ENCODE assay signal across 14 mouse cellular contexts in the genomic region with DNA sequence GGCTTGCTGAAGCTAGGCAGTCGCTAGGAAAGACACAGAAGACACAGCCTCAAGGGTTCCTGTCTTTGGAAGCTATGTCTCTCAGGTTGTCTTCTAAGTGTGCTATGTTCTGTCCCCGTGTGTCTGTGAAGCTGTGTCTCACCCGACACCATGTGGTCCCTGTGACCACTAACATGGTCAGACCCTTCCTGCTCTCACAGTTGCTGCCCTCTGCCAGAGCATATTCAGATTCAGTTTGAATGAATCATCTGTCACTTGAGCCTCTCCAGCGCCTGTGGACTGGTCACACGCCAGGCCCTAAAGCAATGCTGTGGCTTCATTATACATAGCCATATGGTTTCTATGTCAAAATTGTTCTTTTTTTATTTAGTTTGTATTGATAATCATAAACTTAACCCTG.
"Had no signal": no experiment of that assay in that cellular context is flagged by ENCODE, and none has a peak within 500 bp of the region (broad histone marks: within the 10 kb centered on the region; RNA-seq: fewer than 3 reads in every experiment).

No protein-coding gene starts in this region.

- H3K27me3 ChIP-seq: liver, embryonic 15.5 days; midbrain, embryonic 12.5 days; neural tube, embryonic 15.5 days had no signal

- H3K4me3 ChIP-seq: left cerebral cortex, adult 2 months; limb, embryonic 10.5 days; liver, embryonic 15.5 days; megakaryocyte, embryonic 14.5 days; midbrain, embryonic 12.5 days; neural tube, embryonic 15.5 days had no signal

- H3K4me2 ChIP-seq: liver, embryonic 11.5 days; liver, embryonic 15.5 days; lung, embryonic 14.5 days; midbrain, embryonic 12.5 days; neural tube, embryonic 15.5 days had no signal

- H3K27ac ChIP-seq: left cerebral cortex, adult 2 months; limb, embryonic 10.5 days; midbrain, embryonic 12.5 days; neural tube, embryonic 15.5 days had no signal

- H3K36me3 ChIP-seq: limb, embryonic 10.5 days; liver, embryonic 15.5 days; midbrain, embryonic 12.5 days; neural tube, embryonic 15.5 days had no signal

- DNase-seq: lung, embryonic 14.5 days; lung, postnatal 10 days; lung, postnatal 4 days; right cerebral cortex, adult 18-20 months; right cerebral cortex, postnatal 25 days; thymus, postnatal 36 days had no signal

- H3K9ac ChIP-seq: liver, embryonic 15.5 days; lung, embryonic 14.5 days; midbrain, embryonic 12.5 days; neural tube, embryonic 15.5 days had no signal

- H3K9me3 ChIP-seq: limb, embryonic 10.5 days; liver, embryonic 15.5 days; megakaryocyte, embryonic 14.5 days; midbrain, embryonic 12.5 days; neural tube, embryonic 15.5 days had no signal

- ATAC-seq: midbrain, embryonic 16.5 days had no signal

- H3K4me1 ChIP-seq: megakaryocyte, embryonic 14.5 days; midbrain, embryonic 12.5 days; neural tube, embryonic 15.5 days had no signal
